Mouse (Mus musculus) gastrocnemius, adult 8-10 months (tissue): ENCODE measurements around the gene Rps4x. TPM values are rescaled to one million over a fixed set of nuclear protein-coding genes. Genes with fewer than 3 reads are reported as not detected.
A peak's percentile ranks its signal among the peaks of the same experiment; 100 is the strongest.
"Not testable (repeated sequence)": the region's sequence is repeated elsewhere in the genome, so short reads cannot be mapped to it uniquely, and the experiment has no call there.

Experiments
- DNase-seq, 2 experiments: peaks; one replicate each; pipeline ENCODE4 v3.0.0; 2022; ENCODE audit warnings: low spot score in 2 of 2
- total RNA-seq, 4 experiments: library from RNA; stranded (reverse); gene quantifications; 2 replicates each; pipeline ENCODE4 v1.2.4; 2022

The Rps4x gene
- 100 to 1,000 TPM; 493 to 583 (median 542) TPM for total RNA-seq

DNA sequence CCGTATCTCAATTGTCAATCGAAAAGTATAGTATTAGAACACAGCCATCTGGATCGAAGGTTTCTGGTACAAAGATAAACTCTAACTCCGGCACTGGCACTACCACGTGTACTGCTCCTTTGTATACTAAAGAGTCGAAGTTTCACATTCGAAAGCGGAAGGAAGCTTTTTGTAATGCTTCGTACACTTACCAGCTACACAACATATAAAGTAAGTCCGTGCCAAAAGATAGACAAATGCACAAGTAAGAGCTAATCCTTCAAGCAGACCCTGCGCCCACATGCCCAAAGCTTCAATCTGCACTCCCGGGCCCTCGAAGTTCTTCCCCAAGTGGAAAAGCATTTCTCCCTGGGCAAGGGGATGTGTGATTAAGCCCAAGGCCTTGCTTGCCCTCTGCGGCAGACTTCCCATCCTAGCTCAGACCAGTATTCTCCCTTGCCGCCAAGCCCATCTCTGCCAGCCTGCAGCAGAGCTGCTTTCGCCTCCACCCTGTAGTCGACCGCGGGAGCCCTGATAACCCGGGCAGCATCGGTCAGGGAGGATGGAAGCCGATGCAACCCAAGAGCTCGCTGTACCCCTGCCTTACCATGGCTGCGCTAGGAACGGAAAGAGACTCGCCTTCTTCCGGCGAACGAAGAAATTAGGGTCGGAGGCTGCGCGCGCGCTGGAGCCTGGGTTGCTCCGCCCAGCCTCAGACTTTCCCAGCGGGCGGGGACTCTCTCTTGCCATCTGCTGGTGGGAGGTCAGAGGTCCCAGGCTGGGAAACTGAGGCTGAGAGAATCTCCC, at the start of gene Rps4x:
TSS of gene Rps4x (minus strand) at position 683 of the 786 bp plus-strand sequence.
- DNase-seq, result peak; percentile 38 to 64

- DNase-seq, result peak; percentile 4 to 8
Observed at GRCm38 (mm10) chrX:102219126-102219525, 29.9 kb upstream of the Rps4x start.

DNA sequence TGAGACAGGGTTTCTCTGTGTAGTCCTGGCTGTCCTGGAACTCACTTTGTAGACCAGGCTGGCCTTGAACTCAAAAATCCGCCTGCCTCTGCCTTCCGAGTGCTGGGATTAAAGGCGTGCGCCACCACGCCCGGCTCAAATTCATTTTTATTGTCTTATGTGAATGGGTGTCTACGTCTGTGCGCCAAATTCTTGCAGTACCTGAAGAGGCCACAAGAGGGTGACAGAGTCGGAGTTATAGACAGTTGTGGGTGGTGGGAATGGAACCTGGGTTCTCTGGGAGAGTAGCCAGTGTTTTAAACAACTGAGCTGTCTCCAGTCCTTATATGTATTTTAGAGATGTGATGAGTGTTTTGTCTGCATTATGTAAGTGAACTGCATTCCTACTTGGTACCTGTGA, 26.2 kb upstream of the Rps4x start:
- not testable (repeated sequence) for DNase-seq

DNA sequence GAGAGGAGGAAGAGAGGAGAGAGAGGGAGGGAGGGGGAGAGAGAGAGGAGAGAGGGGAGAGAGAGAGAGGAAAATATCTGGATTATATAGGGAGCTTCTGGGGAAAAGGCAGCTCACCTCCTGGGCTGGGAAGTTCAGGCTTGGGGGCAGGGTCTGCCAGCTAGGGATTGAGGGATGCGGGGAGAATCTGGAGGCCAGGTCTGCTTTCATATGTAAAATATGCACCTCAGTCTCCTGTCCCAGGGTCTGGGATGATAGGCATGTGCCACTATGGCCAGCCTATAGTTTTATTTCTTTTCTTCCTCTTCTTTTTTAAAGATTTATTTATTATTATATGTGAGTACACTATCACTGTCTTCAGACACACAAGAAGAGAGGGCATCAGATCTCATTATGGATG, 1.6 kb upstream of the Rps4x start:
- DNase-seq, result no peak

DNA sequence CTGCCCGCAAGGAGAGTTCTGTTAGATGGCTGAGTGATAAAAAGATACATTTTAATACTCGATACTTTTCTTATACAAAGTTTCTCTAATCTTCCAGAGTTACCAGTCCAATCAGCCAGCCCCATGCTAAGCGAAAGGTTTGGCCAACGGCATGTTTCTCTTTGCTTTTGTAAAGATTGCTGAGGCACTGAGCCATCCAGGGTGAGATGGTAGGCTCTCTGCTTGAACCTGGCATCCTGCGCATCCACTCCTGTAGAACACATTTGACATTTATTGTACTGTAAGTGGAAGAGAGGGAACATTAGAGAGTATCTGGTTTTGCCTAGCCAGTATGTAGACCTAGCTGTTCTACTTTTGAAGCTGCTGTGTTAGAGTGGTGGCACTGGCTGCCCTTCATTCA, 387 bp upstream of the Rps4x start:
- DNase-seq, result no peak

- no peak for DNase-seq
Observed at GRCm38 (mm10) chrX:102187023-102187699, 2.0 kb downstream of the Rps4x start.

DNA sequence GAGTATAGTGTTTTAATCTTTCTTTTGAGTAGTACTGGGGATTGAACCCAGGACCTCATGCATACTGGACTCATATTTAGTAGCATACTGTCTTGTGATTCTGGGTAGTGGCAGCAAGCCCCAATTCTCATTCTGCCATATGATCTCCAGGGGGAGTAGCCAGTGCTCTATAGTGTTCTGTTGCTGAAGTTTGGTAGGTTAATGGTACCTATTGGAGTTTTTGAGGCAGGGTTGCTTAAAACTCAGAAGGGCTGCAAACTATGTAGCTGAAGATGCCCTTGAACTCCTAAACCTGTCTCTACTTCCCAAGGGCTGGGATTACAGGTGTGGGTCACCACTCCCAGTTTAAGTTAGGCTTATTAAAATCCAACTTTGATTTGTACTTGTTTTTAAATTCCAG, 6.6 kb downstream of the Rps4x start:
- DNase-seq, result no peak

DNA sequence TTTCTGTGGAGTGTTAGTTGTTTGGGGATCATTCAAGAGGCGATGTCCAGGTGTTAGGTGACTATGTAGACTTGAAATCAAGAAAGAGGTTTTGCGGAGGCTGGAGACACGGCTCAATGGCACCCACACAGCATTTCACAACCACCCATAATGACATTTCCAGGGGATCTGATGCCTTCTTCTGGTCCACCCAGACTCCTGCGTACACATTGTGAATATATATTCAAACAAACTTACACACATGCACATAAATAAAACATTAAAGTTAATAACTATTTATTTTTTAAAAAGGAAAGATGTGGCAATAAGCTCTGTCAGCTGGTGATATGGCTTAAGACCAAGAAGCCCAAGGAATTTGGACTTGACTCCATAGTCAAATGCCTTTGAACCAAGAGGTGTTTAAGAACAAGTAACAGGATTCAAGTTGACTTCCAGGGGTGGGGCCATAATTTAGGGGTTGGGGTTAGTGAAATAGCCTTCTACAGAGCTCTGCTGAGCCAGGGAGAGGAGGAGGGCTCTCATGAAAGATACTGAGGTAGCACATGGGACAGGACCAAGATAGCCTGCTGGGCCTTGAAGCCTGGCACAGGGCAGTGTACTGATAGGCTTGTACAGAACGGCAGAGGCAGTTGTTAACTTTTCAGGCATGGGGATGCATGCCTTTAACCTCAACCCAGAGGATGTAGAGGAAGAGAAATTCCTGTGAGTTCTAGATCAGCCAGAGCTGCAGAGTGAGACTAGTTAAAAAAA, 13.5 kb downstream of the Rps4x start:
- DNase-seq, result no peak

- no peak for DNase-seq
Observed at GRCm38 (mm10) chrX:102170900-102171299, 18.3 kb downstream of the Rps4x start.

GRCm38 (mm10) chrX:102170135-102170534, 19.1 kb downstream of the Rps4x start:
- DNase-seq, result no peak

DNA sequence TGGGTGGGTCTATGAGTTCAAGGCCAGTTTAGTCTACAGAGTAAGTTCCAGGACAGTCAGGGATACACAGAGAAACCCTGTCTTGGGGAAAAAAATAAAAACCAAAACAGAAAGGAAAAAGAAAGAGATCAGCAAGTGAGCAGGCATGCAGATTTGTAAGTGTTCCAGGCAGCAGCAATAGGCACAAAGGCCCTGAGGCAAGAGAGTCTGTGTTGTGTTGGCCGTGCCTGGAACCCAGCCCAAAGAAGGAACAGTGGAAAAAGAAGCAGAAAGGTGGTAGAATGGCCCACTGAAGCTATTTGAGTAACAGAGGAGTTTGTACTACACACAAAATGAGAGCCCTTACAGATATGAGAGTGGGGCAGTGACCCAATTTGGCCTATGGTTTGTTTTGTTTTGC, 19.5 kb downstream of the Rps4x start:
- DNase-seq, result no peak

DNA sequence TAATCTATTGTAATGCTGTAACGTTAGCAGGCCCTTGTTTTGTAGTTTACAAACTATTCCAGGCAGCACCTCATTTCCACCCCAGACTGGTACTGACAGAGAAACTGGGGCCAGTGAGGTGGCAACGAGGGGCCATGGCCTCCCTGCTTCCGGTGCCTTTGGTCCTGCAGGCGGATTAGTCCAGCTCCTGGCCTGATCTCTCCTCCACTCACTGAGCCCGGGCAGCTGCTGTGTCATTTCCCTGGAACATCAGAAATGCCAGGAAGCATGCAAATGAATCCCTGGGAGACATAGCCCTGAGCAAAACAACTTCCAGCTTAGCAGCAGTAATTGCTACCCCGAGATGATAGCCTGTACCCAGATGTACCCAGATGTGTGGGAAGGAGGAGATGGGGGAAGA, 22.2 kb downstream of the Rps4x start:
- no peak for DNase-seq

GRCm38 (mm10) chrX:102166521-102166920, 22.7 kb downstream of the Rps4x start:
- DNase-seq, result peak in 1 of 2 experiments; percentile 7

GRCm38 (mm10) chrX:102163529-102163928, 25.7 kb downstream of the Rps4x start:
- DNase-seq, result peak; percentile 11 to 37

DNA sequence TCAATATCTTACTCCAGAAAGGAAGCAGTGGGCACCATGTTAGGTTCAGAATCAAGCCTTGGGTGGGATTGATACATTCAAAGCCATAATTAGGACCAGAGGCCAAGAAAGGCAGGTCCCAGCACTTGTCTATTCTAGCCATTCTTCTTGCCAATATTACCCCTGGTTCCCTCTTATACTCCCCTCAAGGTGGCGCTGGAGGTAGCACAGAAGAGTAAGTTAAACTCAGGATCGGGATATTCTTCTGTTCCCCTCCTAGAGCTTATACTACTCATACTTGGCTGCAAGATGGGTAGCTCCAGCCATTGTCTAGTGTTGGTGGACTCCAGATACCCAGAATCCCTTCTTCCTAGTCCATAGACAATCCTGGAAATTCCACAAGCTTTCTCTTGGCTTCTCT, 26.1 kb downstream of the Rps4x start:
- no peak for DNase-seq

- no peak for DNase-seq
Observed at GRCm38 (mm10) chrX:102160528-102160927, 28.7 kb downstream of the Rps4x start.

DNA sequence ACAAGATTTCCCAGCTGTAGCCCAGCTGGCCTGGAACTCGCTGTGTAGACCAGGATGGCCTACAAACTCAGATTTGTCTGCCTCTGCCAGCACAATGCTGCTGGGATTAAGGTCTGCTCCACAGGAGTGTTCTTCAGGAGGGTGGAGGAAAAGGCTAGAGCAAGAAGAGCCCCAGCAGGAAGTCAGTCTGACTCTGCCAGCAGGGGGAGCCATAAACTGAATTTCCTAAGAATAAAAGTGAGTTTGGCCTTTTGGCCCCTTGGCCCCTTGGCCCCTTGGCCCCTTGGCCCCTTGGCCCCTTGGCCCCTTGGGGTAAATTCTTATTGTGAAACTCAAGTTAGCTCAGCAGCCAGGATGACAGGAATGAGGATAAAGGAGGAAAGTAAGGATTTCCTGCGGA, 29.4 kb downstream of the Rps4x start:
- DNase-seq, result peak; percentile 7 to 10

- DNase-seq, result no peak
Observed at GRCm38 (mm10) chrX:102157423-102157791, 31.8 kb downstream of the Rps4x start.

DNA sequence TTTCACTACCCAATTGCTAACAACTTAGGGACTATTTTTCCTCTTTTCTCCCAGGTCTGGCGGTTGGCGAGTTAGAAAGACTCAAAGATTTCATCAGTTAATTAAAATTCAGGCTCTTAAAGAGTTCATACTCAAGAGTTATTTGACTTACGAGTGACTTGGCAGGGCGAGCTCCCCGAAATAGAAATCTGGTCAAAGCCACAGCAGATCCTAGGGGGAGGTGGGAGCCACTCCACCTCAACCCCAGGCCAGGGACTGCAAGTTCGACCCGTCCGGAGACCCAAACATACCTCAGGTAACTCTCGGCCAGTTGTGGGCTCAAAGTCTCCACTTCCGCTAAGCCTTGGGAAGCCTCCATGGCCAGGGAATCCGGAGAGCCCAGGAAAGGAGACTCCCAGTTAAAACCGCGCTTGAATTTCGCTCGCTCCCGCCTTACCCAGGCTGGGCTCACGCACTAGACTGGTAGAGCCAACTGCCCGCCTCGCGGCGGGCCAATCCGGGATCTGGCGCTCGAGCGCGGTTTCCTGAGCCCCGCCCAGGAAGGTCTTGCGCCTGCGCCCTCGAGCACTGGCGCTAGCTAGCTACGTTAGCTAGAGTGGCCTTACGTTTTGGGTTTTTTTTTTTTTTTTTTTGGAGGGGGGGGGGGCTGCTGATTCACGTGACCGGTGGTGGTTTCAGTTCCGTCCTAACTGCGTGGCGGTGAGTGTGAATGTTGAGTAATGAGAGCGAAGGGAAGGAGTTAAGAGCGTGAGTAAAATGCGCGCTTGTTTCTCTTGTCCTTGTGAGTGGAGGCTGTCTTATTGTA, 32.4 kb downstream of the Rps4x start, which contains the start of gene Ercc6l:
TSS of gene Ercc6l (minus strand) at position 474 of the 805 bp plus-strand sequence.
- DNase-seq, result peak; percentile 76 to 86

GRCm38 (mm10) chrX:102141157-102141556, 48.0 kb downstream of the Rps4x start:
- DNase-seq, result no peak
